Mouse (Mus musculus) liver, embryonic 15.5 days (tissue): ENCODE results near the gene Axin2. TPM values are rescaled to one million over a fixed set of nuclear protein-coding genes. Genes with fewer than 3 reads are reported as not detected.

ENCODE experiments used
- ATAC-seq: fragments of 200-750 bp; cut with Nextera tagmentation; 2 replicates; pipeline ENCODE4 v1.8.0; 2017; ENCODE audit warnings: moderate number of reproducible peaks, mild to moderate bottlenecking, moderate library complexity; ENCODE audit not compliant: insufficient read depth
- H3K27ac ChIP-seq: fragments of 300-500 bp; sonication (generic); replicated peaks from 2 replicates; pipeline ENCODE4 v1.5.1; 2015; ENCODE audit warnings: mild to moderate bottlenecking, inconsistent platforms
- H3K27me3 ChIP-seq: fragments of 300-500 bp; sonication (generic); 2 replicates; pipeline ENCODE4 v1.6.1; 2015; ENCODE audit warnings: mild to moderate bottlenecking, inconsistent platforms
- H3K36me3 ChIP-seq: fragments of 300-500 bp; sonication (generic); replicated peaks from 2 replicates; pipeline ENCODE4 v1.6.1; 2015; ENCODE audit warnings: moderate library complexity, mild to moderate bottlenecking, inconsistent platforms
- H3K4me1 ChIP-seq: fragments of 300-500 bp; sonication (generic); replicated peaks from 2 replicates; pipeline ENCODE4 v1.6.1; 2015; ENCODE audit warnings: inconsistent platforms
- H3K4me2 ChIP-seq: fragments of 300-500 bp; sonication (generic); 2 replicates; pipeline ENCODE4 v1.6.1; 2015; ENCODE audit warnings: moderate library complexity, mild to moderate bottlenecking, inconsistent platforms
- H3K4me3 ChIP-seq: fragments of 300-500 bp; sonication (generic); replicated peaks from 2 replicates; pipeline ENCODE4 v1.5.1; 2015; ENCODE audit warnings: mild to moderate bottlenecking, inconsistent platforms
- H3K9ac ChIP-seq: fragments of 300-500 bp; sonication (generic); 2 replicates; pipeline ENCODE4 v1.6.1; 2015; ENCODE audit warnings: moderate library complexity, mild to moderate bottlenecking, inconsistent platforms
- H3K9me3 ChIP-seq: fragments of 300-500 bp; sonication (generic); replicated peaks from 2 replicates; pipeline ENCODE4 v1.6.1; 2016; ENCODE audit warnings: inconsistent platforms
- WGBS: fragments of 180-500 bp; shearing (Covaris S2); methylation state at CpG from one replicate; pipeline ENCODE4 v1.1.7; 2015; ENCODE audit warnings: mixed read lengths; ENCODE audit not compliant: insufficient replicate concordance; 5-methylcytosine and 5-hydroxymethylcytosine counted together
- polyA plus RNA-seq: library from polyadenylated mRNA; unstranded; fragments of >200 nt; fragmentation: Nextera tagmentation; extraction: Ambion mirVana; gene quantifications from 2 replicates; pipeline ENCODE4 v1.2.1, GENCODE M21; 2015

The Axin2 gene
- polyA plus RNA-seq, 1 experiment from 2014 or later, result 0.10 TPM

DNA sequence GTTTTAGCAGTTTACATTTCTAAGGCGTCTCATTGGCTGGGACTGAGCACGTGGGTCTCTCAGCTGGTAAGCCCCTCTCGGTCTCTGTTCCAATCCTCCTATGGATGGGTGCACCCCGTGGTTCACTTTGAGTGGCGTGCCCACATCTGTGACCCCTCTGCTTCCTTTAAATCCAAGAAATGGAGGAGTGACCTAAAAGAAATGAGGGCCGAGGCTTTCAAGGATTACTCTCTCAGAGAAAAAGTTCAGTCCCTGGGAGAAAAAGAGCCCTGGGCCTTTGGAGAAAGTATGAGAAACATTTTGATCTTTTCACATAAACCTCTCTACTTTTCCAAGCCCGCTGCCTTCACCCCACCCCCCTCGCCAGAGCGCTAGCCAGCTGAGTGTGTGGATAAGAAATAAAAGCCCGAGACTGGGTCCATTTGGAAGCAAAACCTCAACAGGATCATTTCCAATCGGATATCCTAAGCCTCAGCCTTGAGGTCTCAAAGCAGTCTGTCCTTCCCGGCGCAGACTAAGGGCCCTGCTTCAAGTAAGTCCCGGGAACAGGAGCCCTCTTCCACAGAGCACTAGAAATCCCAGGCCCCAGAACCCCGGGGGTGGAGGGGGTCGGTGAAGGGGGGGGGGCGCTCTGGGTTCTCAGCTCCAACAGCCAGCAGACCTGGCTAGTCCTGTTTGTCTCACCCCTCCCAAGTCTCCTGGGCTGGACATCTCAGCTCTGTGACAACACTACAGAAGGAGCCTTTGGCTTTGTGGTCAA lies 28.9 kb upstream of the Axin2 start:
- Histone ChIP-seq H3K9me3 (no peaks in the 10 kb centered on the region), H3K36me3 (no peaks in the 10 kb centered on the region), H3K4me1 (no peaks in the 10 kb centered on the region), H3K27ac (no peak overlapping the region), H3K4me2 (peak overlapping the region; percentile 44), H3K9ac (no peak overlapping the region), H3K4me3 (peak overlapping the region; percentile 22), H3K27me3 (peaks cover 49% of the 10 kb centered on the region)
- ATAC-seq, result no peak
- WGBS, result 5% methylated on average over 17 of the region's 17 CpGs

DNA sequence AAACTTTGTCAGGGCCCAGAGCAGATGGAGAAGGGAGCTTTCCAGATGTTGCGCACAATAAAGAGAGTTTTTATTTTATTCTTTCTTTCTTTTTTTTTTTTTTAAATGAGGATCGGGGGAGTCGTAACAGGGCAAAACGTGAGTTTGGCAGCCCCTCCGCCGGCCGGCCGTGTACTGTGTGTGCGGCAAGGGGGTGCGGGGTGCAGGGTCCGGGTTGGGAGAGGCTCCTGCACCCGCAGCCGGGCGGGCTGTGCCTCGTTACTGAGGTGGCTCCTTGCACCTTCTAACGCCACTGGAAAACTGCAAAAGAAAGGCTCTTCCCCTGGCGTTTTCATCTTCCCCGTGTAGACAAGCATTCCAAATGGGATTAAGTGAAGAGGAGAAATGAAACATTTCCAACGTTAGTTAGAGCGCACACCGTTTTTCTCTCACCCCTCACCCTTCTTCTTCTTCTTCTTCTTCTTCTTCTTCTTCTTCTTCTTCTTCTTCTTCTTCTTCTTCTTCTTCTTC lies 28.2 kb upstream of the Axin2 start:
- Histone ChIP-seq H3K4me3 (0 out of 2 replicates have a peak overlapping the region, but pooled peaks have one; percentile 8), H3K27me3 (peaks cover 49% of the 10 kb centered on the region), H3K36me3 (no peaks in the 10 kb centered on the region), H3K9me3 (no peaks in the 10 kb centered on the region), H3K27ac (no peak overlapping the region), H3K4me2 (peak overlapping the region; percentile 44), H3K9ac (no peak overlapping the region), H3K4me1 (no peaks in the 10 kb centered on the region)
- ATAC-seq, result no peak
- 5% methylated on average over 21 of the region's 21 CpGs for WGBS

DNA sequence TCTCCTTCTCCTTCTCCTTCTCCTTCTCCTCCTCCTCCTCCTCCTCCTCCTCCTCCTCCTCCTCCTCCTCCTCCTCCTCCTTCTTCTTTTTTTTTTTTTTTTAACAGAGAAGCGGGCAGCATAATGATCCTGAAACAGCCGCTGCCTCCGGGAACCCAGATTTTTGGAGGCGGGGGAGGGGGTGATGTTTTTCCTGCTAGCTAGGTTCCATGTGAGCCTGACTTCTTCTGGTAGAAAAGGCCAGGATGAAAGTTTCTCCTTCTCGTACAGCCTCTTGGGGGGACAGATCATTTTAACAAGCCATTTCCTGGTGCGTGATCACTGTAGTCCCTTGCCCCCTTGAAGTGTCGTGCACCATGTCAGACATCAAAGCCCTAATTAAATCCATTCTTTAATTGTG lies 27.7 kb upstream of the Axin2 start:
- no peaks in the 10 kb centered on the region for H3K36me3 ChIP-seq
- no peak overlapping the region for H3K9ac ChIP-seq
- ATAC-seq, result no peak
- peaks cover 49% of the 10 kb centered on the region for H3K27me3 ChIP-seq
- no peak overlapping the region for H3K4me3 ChIP-seq
- 24% methylated on average over 6 of the region's 7 CpGs for WGBS
- H3K4me2 ChIP-seq, result no peak overlapping the region
- no peaks in the 10 kb centered on the region for H3K9me3 ChIP-seq
- H3K27ac ChIP-seq, result no peak overlapping the region
- H3K4me1 ChIP-seq, result no peaks in the 10 kb centered on the region

DNA sequence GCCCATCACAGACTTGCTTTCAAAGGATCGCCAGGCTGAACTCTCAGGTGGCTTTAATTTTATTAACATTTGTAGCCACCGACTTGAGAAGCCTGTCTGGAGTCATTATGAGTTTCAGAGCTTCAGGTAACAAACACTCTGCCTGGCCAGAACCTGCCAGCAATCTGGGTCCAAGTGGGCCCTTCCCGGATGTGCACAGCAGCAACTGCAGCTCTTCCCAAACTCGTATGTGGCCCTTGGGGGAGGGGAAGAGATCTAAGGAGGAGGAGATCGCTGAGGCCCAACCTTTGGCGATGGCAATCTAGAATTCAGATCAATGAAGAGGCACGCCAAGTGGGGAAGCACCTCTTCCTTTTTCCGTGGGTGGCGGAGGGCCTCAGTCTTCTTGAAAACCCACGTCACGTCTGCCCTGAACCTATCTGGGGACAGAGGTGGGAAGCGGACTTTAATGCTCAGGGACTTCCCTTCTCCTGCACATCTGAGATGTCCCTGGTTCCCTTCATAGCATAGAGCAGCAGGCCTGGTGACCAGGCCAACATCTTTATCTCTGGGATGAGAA lies 26.8 kb upstream of the Axin2 start:
- no peak overlapping the region for H3K4me2 ChIP-seq
- ATAC-seq, result no peak
- peaks cover 49% of the 10 kb centered on the region for H3K27me3 ChIP-seq
- no peaks in the 10 kb centered on the region for H3K36me3 ChIP-seq
- 27% methylated on average over 12 of the region's 12 CpGs for WGBS
- H3K4me1 ChIP-seq, result no peaks in the 10 kb centered on the region
- no peak overlapping the region for H3K27ac ChIP-seq
- H3K4me3 ChIP-seq, result no peak overlapping the region
- no peaks in the 10 kb centered on the region for H3K9me3 ChIP-seq
- H3K9ac ChIP-seq, result no peak overlapping the region

DNA sequence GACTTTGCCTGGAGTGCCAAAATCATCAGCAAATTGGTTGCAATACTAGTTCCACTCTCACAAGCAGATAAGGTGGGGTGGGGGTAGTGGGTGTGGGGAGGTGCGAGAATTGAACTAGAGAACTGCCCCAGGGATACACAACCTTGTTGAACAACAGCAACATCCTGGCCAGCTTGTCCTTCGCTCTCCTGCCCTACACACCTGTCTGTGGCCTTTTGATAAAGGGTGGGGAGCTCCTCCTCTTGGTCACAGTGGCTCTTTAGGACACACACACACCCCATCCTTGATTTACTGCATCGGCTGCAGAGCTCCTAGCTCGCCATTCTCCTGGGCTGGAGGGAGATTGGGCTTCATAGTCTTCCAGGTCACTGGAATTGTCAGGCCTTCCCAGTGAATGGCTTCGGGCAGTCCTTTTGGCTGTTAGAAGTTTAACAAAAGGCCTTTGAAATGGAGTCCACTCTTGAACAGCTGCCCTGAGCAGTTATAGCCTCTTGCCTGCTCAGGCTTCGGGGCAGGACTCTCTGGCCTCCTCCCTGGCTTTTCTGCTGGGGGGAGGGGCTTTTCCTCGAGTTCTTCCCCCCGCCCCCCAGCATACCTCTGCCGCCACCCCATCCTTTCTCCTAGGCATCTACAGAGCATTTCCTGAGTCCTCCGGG lies 26.2 kb upstream of the Axin2 start:
- no peak overlapping the region for H3K4me2 ChIP-seq
- H3K9me3 ChIP-seq, result no peaks in the 10 kb centered on the region
- H3K27me3 ChIP-seq, result peaks cover 49% of the 10 kb centered on the region
- no peak overlapping the region for H3K4me3 ChIP-seq
- no peak overlapping the region for H3K9ac ChIP-seq
- no peak for ATAC-seq
- H3K36me3 ChIP-seq, result no peaks in the 10 kb centered on the region
- 43% methylated on average over 10 of the region's 10 CpGs for WGBS
- H3K27ac ChIP-seq, result no peak overlapping the region
- no peaks in the 10 kb centered on the region for H3K4me1 ChIP-seq

DNA sequence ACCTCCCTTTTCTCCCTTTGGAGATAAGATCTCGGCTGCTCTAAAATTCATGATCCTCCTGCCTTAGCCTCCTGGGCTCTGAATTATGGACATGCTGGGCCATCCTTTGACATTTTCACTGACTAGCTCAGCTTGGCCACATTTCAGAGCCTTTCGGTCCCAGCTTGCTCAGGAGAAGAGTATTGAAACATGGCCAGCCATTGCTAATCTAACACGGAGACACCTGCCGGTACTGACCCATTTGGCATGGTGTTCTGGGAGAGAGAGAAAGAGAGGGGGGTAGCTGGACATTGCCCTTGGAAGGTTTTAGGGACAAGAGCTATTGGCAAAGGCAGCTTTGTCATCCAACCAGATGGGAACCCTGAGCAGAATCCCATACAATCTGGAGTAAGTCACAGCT lies 23.1 kb upstream of the Axin2 start:
- no peak overlapping the region for H3K27ac ChIP-seq
- H3K36me3 ChIP-seq, result no peaks in the 10 kb centered on the region
- peaks cover 24% of the 10 kb centered on the region for H3K27me3 ChIP-seq
- H3K4me1 ChIP-seq, result no peaks in the 10 kb centered on the region
- WGBS, result 63% methylated on average over 4 of the region's 4 CpGs
- H3K4me2 ChIP-seq, result no peak overlapping the region
- no peaks in the 10 kb centered on the region for H3K9me3 ChIP-seq
- H3K9ac ChIP-seq, result no peak overlapping the region
- no peak overlapping the region for H3K4me3 ChIP-seq
- no peak for ATAC-seq

DNA sequence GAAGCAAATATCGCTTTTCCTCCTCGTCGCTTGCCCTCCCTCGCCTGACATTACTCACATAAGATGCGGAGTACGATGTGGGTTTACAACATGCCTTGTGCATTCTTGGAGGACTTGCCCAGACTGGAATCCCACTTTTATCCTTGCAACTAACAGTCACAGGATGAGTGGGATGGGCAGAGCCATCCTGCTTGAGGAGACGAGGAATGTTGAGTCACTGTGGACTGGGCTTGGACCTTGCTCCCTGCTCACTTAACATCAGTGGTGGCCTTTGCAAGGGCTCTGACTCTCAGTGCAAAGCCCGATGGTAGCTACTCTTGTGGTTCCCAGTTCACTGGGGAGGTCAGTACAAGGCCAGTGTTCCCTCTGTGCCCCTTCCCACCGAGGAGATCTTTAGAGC lies 22.1 kb upstream of the Axin2 start:
- no peaks in the 10 kb centered on the region for H3K4me1 ChIP-seq
- 61% methylated on average over 9 of the region's 9 CpGs for WGBS
- H3K4me3 ChIP-seq, result no peak overlapping the region
- peaks cover 16% of the 10 kb centered on the region for H3K27me3 ChIP-seq
- H3K9ac ChIP-seq, result no peak overlapping the region
- no peaks in the 10 kb centered on the region for H3K9me3 ChIP-seq
- H3K27ac ChIP-seq, result no peak overlapping the region
- no peak for ATAC-seq
- no peak overlapping the region for H3K4me2 ChIP-seq
- no peaks in the 10 kb centered on the region for H3K36me3 ChIP-seq

DNA sequence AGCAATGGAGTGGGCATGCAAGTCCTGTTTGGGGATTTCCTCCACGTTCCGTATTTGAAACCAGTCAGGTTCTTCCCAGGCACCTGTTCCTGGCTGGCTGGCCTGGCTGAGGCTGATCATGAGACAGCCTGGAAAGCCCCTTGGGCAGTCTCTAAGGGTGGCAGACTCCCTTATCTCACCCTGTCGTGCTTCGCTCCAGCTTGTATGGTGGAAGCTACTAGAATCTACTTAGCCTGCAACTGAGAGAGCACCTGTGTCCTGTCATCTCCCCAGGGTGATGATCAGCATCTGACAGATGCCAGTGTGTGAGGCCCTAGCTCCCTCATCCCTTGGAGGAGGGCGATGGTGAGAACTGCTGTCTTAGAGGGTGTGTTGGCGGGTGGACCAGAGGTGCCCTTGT lies 21.7 kb upstream of the Axin2 start:
- H3K4me1 ChIP-seq, result no peaks in the 10 kb centered on the region
- WGBS, result 64% methylated on average over 6 of the region's 6 CpGs
- H3K27me3 ChIP-seq, result peaks cover 11% of the 10 kb centered on the region; the same call in 1 of the 2 replicates
- ATAC-seq, result no peak
- H3K36me3 ChIP-seq, result no peaks in the 10 kb centered on the region
- no peak overlapping the region for H3K4me2 ChIP-seq
- H3K27ac ChIP-seq, result no peak overlapping the region
- no peaks in the 10 kb centered on the region for H3K9me3 ChIP-seq
- no peak overlapping the region for H3K9ac ChIP-seq
- no peak overlapping the region for H3K4me3 ChIP-seq

DNA sequence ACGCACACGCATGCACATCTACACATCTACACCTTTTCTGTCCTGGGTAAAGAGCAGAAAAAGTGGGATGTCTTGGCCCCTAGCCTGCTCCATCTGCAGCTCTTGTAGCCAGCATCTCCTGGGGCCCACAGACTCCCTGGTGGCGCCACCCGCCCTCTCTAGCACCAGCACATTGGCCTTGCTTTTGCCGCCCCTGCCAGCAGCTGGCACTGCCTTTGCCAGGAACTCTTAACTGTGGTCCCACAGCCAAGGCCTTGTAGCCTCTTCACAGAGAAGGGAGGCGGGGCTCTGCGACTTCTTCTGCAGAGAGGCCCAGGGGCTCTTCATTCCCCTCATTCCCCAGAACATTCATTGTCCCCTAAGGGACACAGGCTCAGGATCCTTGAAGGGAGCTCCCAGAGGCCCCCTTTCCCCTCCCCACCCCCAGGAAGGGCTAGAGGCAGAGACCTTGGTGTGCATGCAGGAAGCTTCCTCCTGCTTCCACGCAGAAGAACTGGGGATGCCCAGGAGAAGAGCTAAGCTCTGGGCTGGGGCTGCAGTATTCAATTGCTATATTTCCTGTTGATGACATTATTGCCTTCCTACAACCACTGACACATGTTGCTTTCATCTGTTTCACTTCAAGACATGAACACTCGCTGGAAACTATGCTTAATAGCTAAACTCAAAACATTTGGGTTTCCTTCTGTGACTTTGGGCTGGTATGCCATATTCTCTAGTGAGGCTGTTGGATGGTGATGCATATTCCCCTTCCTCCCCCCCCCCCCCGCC lies 19.2 kb upstream of the Axin2 start:
- no peak for ATAC-seq
- Histone ChIP-seq H3K36me3 (no peaks in the 10 kb centered on the region), H3K4me1 (no peaks in the 10 kb centered on the region), H3K4me3 (no peak overlapping the region), H3K9me3 (no peaks in the 10 kb centered on the region), H3K9ac (no peak overlapping the region), H3K27me3 (no peaks in the 10 kb centered on the region), H3K27ac (no peak overlapping the region), H3K4me2 (no peak overlapping the region)
- 54% methylated on average over 10 of the region's 10 CpGs for WGBS

DNA sequence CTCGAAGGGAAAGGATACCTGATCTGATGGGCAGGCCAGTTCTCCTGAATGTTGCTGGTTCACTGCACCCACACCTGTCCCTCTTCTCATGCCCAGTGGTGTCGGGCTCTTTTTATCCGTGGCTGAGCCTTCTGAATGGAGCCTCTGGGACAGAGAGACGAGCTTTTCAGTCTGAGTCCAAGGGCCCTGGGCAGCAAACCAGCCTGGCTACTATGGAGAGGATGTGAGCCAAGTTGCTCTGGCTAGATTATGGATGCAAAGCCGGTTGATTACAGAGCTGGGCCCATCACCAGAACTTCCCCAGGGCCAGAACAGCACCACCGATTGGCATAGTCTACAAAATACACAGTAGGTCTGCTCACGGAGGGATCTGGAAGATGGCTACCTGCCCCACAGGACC lies 18.5 kb upstream of the Axin2 start:
- Histone ChIP-seq H3K27me3 (no peaks in the 10 kb centered on the region), H3K4me2 (no peak overlapping the region), H3K27ac (no peak overlapping the region), H3K36me3 (no peaks in the 10 kb centered on the region), H3K4me1 (no peaks in the 10 kb centered on the region), H3K9me3 (no peaks in the 10 kb centered on the region), H3K9ac (no peak overlapping the region), H3K4me3 (no peak overlapping the region)
- WGBS, result 45% methylated on average over 7 of the region's 7 CpGs
- no peak for ATAC-seq

DNA sequence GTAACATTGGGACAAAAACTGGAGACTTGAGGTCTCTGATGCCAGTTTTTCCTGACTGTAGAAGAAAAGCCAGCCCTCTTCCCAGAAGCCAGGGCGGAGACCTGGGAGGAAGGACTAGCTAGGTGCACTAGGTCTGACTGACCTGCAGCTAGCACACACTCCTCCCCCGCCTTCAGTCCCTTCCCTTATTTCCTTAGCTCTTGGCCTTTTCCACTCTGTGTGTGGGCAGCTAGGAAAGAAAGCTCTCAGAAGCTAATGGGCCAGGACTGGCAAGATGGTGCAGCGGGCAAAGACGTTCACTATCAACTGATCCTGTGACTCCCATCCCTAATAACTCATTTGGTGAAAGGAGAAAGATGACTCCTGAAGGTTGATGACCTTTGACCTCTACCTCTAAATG lies 17.8 kb upstream of the Axin2 start:
- ATAC-seq, result no peak
- Histone ChIP-seq H3K4me3 (no peak overlapping the region), H3K36me3 (no peaks in the 10 kb centered on the region), H3K27me3 (no peaks in the 10 kb centered on the region), H3K27ac (no peak overlapping the region), H3K4me2 (no peak overlapping the region), H3K4me1 (no peaks in the 10 kb centered on the region), H3K9ac (no peak overlapping the region), H3K9me3 (no peaks in the 10 kb centered on the region)
- 54% methylated on average over 4 of the region's 4 CpGs for WGBS
